Mouse (Mus musculus) brain, embryonic 18.5 days (tissue): ENCODE data around the gene Prdm16.

ENCODE experiments used
- DNase-seq: peaks from one replicate; pipeline ENCODE4 v3.0.0-alpha.2; 2012; ENCODE audit warnings: low read depth, low spot score

The Prdm16 gene

DNA sequence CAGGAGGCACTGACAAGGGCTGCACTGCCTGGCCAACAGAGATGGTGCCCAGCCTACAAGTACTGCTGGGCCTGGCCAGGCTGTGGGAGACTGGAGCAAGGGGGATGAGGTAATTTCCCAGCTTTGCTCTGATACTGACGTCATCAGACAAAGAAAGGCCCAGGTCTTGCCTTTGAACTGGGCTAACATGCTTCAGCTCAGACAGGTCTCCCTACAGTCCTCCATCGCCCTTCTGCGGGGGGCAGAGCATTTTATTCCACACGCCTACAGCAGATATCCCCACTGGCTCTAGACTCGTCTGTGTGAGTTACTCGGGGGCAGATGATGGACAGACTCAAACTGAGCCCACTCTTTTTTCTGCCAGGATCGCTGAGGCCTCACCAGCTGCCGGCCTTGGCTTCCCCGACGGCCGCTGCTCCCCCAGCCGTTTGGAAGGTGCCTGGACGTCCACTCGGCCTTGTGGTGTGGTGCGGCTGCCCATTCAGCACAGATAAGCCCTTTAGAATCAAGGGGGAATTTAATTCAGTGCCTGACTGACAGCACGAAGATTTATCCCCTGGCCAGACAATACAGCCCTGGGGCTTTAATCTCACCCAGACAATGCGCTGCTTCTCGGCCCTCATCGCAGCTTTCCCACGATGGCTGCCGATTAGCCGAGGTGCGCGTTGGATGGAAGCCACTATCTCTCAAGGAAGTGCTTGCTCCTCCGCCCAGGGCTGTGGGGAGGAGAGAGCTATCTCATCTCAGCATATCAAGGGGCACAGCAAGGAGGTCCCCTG, 32.8 kb downstream of the Prdm16 start:
- DNase-seq = no peak

DNA sequence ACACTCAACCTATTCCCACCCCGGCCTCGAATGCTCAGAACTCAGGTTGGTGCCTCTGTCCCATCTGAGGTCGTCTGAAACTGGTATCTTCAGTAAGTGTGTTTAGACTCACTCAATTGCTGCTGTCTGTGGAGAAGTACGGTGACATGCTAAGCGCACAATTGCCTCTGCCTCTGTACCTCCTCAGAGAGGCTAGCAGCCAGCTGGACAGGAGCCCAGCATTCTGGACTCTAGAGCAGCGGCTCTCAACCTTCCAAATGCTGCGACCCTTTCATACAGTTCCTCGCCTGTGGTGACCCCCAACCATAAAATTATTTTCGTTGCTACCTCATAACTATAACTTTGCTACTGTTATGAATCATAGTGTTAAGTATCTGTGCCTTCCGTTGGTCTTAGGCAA, 34.3 kb downstream of the Prdm16 start:
- no peak for DNase-seq

DNA sequence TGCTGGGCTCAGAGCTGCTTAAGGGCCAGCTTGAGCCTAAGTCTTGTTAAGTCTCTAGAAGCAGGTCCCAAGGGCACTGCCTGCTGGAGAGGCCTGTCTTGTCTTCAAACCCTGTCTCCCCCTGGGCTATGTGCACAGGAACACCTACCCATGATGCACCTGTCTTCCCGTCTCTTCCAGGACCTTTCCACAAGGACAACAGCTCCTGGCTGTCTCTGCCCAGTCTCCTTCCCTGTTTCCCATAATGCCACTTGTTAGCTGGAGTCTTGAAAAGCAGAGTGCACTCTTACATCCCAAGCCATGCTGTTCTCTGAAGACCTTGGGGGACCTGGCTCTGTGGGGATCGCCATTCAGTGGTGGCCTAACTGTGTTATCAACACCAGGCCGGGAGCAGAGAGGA, 35.7 kb downstream of the Prdm16 start:
- no peak for DNase-seq

DNA sequence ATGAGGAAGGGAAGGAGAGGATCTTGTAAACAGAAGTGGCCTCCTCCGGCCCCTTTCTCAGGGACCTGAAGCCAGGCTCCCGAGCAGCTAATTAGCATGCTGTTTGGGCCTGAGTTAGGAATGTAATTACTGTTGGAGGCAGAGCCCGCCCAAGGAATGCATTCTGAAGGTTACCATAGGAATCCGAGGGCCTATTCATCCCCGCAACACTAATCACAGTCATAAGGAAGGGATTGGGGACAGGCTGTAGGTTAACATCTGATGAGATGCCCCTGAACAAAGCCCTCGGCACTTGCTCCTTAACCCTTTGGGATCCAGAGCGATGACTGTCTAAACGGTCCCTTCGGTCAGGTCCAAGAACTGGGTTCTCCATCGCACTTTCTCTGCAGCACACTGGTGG, 36.7 kb downstream of the Prdm16 start:
- DNase-seq = no peak

DNA sequence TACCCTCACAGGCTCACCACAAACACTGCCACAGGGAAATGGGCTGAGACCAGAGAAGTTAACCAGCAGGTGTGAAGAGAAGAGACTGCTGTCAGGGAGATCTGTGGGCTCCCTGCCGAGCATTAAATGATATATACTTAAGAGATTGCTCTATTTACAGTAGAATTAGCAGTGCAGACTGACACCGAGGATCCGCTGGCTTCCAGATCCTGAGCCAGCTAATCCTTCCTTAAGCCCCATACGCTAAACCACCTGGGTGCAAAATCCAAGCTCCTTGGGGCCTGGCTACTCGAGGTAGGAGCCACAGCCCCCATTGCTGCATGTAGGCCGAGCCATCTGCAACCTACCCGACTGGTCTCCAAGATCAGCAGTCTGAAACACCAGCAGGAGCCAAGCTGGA, 38.3 kb downstream of the Prdm16 start:
- DNase-seq = no peak

DNA sequence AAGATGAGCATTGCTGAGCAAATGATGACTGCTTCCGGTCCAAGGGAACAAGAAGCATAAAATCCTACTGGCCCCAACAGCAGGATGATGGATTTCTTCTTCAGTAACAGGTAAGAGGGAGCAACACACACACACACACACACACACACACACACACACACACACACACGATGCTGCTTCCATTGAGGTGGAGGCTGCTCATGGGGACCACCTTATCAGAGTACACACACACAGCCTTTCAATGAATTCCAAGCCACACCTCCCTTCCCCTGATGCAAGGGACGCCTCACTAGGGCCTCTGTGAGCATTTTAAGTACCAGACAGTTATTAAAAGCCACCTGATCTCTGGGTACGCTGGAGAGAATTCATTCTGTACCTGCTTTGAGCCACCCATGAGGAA, 39.9 kb downstream of the Prdm16 start:
- no peak for DNase-seq

DNA sequence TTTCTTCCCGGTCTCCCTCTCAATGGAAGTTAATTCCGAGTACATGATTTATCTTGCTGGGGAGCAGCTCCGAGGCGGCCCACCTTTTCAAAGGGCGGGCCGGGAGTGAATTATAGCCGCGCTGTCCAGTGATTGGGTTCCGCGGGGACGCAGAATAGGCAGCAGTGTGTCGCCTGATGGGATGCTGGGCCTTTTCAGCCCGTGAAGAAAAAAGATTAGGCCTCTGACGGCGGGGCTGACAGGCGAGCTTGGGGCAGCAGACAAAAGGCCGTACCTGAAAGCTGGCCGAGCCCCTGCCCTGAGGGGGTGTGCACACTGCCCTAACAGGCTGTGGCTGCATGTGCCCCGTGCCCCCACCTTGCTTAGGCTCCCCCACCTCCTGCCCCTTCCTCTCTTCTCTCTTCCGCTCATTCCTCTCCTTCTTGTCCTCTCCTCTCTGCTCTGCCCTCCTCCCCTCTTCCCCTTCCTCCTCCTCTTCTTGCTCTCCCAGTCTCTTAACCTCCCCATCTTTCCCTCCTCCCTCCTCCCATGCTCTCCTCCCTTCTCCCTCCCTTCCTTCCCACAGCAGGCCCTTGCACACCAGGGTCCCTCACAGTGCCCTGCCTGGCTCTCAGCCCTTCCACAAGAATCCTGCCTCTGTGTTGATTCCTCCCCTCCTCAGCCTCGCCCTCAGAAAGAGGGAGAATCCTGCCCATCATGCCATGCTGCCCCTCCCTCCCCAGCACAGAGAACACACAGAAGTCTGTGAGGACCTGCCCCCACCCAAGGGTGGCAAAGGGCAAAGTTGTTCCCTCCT, 41.7 kb downstream of the Prdm16 start:
- no peak for DNase-seq

DNA sequence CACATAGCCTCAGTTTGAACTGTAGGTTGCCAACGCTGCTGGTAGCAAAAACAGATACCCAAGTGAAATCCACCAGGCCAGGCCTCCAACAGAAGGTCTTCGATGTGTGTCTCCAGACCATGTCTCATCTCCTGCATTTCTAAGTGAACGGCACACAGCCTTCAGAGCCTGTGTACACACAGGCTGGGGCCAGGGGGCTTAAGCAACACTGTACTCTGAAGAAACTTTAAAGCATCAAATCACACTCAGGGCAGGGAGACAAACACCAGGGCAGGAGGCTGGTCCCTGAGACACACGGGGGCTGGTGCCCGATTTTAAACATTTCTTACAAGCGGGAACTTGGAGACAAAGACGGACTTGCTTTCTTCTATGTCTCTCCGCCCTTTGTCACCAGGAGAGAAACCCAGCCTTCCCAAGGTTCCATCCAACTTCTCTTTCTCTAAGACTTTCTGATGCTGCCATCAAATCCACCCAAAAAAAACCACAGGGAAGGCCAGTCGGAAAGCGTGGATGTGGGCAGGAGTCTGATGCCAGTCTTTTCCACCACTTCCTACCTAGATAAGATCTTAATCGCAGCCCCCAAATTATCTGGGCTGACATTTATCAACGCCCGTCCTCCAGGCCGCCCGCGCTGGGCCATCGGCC, 42.4 kb downstream of the Prdm16 start:
- DNase-seq = no peak

DNA sequence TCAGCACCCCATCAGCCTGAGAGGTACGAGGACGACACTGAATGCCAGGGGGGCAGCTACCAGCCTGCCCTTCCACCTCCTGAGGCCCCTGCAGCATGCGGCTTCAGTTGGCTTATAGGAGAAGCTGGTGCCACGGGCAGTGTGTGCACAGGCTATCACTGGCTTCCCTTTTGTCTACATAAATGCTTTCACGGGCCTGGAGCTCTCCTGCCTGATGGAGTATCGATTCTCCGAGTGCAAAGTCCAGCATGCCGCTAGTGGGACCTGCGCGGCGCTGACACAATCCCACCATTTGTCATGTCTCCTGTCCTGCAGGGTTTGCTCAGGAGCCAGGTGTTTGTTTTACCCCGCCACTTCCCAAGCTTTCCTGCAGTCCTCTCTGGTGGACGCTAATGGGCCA, 44.1 kb downstream of the Prdm16 start:
- no peak for DNase-seq

DNA sequence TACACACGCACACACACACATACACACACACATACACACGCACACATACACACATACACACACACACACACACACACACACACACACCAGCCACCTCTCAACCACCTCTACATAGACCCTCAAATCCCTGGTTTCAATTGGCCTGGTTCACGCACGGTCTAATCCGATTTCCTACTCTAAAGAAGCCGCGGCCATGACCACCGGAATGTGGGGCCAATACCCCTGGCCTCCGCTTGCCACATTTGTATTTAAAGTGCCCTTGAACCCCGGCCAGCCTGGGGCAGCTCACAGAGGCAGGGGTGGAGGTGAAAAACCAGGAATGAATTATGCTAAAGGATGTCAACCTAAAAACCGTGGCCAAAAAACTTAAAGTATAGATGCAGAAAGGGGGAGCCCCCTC, 45.8 kb downstream of the Prdm16 start:
- DNase-seq = no peak

DNA sequence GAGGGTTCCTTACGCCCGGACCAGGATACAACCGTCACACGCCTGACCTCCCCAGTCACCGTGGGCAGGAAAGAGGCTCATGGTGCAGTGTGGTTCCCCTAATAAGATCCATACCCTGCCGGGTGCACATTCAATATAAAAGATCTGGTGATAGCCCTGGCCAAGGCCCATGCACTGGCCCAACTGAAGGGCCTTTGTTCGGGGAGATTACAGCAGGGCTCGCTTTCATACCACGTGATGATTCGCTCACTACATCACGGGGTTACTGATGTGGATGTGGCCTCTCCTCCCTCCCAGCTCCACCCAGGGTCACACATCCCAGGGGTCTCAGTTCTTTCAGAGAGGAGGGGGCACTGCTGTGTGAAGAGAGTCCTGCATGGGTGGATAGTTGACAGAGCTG, 50.3 kb downstream of the Prdm16 start:
- DNase-seq = no peak

DNA sequence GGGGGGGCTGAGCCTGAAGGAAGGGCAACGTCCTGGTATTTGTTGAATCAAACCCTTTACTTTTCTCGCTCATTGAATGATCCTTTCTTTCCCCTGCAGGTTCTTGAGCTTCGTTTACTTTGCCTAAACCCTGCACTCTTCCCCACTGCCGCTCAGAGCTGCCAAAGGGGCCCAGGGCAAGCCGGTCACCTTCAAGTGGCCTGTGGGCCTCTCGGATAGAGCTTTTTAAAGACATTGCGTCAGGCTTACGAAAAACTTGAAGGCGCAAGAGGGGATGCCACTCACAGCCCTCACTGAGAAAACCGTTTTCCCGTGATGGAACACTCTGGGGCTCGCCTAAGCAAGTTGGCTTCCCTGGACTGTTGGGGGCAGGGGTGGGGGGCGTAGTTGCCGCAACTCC, 50.9 kb downstream of the Prdm16 start:
- no peak for DNase-seq

DNA sequence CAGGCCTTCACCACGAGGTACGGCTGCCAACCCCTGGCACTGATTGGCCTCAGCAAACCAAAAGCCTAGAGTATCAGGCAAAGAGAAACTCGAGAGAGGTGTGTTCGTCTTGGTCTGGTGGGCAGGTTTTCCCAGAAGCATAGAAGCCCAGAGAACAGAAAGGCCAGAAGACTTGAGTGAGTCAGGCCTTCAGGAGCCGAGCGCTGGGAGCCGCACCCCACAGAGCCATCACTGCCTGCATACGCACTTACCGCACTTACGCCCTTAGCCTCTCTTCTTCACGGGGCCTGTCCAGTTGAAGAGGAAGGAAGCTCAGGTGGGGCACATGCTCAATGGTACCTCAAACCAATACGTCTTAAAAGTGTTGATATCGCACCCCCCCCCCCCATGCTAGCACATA, 53.0 kb downstream of the Prdm16 start:
- DNase-seq = no peak

DNA sequence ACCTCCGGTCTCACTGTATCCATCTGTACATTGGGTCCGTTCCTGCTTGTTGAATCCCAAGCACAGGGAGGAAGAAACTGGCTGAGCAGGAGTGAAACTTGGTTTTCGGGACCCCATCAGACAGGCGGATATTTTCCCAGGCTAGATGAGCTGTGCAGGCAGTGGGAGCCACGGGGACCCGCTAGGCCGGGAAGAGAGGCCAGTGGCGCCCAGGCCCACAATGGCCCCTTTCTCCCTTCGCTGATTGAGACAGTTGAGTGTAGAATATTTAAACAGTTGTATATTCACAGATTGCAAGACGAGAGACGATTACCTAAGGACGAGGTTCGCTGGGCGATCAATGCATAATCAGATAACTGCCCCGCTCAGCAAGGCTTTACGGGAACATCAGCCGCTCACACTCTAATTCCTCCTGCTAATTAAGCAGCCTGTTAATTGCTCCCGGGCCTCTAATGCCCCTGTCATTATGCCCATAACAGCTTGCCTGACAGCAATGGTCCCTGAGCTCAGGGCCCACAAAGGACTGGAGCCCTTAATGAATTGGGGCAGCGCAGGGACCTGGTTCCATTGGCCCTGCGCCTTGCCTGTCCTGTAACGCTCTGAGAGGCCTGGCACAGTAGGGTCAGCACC, 54.0 kb downstream of the Prdm16 start:
- DNase-seq = no peak

DNA sequence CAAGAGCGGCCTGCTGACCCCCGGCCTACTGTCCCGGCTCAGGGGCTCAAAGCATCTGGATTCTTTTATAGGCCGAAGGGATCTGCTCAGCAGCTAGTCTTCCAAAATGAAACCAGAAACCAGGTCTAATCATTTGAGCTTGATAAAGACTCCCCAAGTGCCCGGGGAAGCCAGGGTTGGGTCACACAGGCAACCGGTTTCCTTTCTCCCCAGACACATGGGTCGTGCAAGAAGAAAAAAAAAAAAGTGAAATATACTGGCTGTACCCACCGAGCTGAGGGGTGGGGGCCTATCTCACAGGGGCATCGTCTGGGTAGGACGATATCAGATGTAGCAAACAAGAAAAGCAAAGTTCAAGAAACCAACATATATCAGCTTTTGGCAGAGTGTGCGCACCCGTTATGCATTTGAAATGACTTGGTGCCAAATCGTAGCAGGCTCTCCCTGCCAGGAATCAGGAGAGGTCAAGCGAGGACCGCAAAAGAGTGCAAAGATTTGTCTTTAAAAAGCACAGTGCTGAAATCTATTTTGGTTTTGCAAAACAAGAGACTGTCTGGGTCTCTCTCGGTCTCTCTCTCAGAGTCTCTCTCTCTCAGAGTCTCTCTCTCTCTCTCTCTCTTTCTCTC, 55.3 kb downstream of the Prdm16 start:
- DNase-seq = no peak

DNA sequence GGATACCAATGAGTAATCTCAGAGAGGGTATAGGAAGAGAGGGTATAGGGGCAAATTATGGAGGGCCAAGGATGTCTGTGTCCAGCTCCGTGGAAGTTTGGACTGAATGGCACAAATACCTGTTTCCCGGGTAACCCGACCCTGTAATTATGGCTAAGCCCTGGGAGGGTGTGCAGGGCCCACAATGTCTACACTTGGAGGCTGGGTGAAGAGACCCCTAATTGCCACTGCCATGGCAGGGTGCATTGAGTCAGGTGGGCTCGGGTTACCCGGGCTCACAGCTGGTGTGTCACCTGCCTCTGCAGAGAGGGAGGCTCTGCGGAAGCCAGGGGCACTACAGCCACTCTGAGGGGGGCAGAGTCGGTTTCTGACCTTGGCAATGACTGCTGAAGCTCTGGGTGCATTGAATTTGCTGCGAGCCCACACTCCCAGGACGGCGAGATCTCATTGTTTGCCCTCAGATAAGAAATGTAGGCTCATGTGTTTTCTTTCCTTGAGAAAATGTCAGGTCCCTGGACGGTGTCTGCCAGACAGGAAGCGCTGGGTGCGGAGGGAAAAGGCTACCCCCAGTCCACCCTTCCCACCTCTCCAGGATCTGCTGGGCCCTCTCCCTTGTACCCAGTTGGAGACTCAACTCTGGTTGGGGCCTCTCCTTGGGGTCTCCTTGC, 62.3 kb downstream of the Prdm16 start:
- DNase-seq = no peak

DNA sequence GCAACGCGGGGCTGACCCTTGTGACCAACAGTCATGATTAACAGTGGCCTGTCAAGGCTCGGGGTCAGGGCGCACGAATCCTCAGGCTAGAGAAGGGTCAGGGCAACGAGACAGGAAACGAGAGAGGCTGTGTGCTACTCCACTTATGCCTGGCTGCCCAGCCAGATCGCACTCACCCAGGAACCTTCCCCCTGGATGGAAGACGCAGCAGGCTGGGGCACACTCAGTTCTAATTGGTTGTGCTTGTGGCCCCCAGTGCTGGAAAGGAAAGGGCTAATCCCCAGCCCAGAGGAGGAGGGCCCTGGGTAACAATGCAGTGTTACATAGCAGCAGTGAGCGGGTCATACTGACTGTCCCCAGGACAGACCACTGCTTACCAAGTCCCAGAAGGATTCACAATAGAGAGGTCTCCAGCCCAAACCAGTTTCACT, 66.2 kb downstream of the Prdm16 start:
- no peak for DNase-seq

DNA sequence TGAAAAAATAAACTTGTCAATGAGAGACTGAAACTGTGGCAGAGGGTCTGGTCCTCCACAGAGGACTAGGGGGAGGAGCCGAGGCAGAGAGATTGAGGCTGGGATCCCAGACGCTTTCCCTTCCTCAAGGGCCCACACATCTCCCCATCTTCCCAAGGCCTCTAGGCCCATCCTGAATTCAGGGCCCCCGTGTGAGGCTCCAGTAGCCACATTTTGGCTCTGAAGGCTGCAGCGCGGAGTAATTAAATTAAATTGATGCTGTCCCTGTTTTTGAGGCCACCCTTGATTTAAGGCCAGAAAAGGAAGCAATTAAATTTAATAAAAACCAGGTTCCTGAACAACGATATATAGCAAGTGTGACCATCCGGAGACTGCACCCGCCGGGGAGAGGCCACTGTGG, 66.8 kb downstream of the Prdm16 start:
- DNase-seq = no peak

DNA sequence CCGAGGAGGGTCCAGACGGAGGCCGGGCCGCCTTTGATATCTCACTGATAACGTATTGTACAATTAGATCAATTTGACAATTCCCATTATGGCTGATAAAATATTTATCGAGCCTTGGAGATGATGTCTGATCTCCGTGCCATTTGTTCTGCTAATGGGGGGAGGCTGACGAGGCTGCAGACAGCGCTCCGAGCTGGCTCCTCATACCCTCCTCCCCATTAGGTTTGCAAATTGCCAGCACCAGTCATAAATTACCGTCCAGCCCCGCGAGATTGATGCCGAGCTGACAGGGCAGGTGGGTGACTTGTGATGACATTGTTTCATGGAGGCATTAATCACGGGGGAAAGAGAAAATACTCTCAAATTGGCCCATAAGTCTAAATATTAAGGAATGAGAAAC, 67.9 kb downstream of the Prdm16 start:
- DNase-seq = no peak

DNA sequence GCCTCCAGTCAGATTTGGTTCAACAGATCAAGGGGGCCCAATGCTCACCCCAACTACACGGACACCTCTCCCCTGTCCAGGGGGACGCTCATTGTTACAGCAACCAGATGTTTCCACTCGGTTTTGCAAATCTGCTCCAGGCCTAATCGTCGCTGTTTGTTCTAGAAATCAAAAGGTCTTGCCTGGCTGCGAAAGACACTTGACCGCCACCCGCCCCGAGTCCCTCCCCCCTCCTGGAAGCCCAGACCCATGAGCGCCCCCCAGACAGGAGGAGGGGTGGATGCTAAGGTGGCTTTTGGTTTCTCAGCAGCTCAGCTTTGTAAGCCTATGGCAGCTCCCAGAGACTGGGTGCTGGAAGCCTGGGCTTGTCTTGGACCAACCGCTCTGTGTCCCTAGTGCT, 68.7 kb downstream of the Prdm16 start:
- no peak for DNase-seq

DNA sequence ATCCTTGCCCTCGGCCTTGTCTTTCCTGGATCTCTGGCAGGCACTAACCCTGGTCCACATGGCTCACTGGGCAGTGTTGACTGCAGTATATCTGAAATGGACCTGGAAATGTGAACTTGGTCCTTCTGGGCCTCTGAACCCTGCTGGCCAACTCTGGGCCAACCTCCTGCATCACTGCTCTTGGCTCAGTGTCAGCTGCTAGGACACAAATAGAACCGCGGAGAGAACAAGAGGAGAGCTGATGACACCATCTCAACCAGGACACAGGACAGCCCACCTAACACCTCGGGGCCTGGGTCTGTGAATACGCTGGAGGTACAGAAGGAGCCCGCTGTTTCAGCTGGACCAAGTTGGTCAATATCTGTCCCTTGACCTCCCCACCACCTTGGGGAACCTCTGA, 73.5 kb downstream of the Prdm16 start:
- DNase-seq = no peak
